Mouse (Mus musculus): ENCODE data around the gene Rcc2. TPM values are rescaled to one million over a fixed set of nuclear protein-coding genes. Genes with fewer than 3 reads are reported as not detected.

The Rcc2 gene
- polyA plus RNA-seq, 2 experiments from 2014 or later = 17.6 to 22.8 TPM

DNA sequence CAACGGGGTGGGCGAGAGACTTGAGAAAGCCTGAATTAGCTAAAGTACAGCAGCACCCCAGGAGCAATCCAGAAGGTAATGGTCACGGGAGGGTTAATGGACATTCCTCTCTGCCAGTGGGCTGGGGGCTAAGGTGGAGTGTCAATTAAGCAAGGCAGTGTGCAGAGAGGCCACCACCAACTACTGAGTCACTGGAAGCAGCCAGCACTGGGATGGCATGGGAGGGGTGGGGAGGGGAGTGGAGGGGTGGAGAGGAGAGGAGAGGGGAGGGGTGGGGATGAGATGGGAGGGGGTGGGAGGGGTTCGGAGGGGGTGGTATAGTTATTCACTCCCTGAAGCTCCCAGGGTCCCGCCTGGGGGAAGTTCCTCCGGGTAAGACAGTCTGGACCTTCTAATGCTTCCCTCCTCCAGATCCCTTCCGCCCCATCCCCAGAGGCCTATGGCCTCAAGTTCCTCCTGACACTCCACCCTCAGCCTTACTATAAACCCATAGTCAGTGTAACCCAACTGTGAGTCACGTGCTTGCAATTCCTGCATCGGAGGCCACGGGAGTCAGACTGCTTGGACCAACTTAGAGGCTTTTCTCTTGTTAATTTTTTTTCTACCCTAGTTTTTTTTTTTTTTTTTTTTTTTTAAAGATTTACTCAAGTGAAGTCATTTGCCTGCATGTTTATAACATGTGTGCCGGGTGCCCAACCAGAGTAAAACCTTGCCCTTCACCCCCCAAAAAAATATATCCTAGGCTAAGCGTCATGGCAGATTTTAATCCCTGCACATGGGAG lies 12.1 kb upstream of the Rcc2 start:
- no peak for ATAC-seq

- no peak for ATAC-seq
Observed at GRCm38 (mm10) chr4:140688826-140689425, 11.4 kb upstream of the Rcc2 start.

DNA sequence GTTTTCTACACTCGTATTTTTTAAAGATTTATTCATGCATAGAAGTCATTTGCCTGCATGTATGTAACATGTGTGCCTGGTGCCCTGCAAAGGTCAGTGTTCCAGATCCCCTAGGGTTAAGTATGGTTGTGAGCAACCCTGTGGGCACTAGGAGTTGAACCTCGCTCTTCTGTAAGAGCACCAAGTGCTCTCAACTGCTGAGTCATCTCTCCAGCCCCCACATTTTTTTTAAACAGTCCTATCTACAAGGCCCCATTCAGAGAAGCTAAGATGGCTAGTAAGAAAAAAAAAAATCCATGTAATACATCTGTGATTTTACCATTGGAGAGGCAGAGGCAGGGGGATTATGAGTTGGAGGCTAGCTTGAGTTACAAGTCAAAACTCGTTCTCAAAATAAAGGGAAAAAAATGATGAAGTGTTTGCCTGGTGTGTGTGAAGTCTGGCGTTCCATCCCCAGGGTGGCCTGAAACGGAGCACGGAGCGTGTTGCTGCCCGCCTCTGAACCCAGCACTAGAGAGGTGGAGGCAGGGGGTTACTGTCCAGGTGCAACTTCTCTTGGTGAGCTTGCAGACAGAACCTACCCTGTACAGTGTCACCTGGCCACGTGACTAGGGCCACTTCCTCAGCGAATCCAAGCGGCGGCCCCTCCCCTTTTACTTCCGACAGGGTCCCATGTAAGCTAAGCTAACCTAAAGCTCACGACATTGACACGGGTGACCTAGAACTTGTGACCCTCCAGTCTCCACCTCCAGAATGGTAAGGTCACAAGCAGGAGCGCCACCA lies 10.3 kb upstream of the Rcc2 start:
- peak; percentile 52 for ATAC-seq

GRCm38 (mm10) chr4:140691481-140691880 lies 8.9 kb upstream of the Rcc2 start:
- ATAC-seq = no peak

DNA sequence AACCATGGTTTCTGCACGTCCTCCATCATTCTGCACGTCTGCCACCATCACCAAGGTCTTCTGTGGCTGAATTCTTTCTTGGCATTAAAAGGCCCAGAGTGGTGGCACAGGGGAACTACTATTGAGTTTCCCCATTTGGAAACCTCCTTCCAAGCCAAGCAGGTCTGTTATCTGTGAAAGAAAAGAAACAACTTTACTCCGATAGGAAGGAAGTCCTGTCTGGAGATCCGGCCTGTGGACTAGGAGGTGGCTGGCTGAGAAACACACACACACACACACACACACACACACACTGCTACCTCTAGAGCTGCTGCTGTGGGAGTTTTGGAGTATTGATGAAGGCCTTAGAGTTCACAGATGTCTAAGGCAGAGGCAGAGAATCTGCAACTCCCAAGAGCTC lies 6.8 kb upstream of the Rcc2 start:
- ATAC-seq = no peak

DNA sequence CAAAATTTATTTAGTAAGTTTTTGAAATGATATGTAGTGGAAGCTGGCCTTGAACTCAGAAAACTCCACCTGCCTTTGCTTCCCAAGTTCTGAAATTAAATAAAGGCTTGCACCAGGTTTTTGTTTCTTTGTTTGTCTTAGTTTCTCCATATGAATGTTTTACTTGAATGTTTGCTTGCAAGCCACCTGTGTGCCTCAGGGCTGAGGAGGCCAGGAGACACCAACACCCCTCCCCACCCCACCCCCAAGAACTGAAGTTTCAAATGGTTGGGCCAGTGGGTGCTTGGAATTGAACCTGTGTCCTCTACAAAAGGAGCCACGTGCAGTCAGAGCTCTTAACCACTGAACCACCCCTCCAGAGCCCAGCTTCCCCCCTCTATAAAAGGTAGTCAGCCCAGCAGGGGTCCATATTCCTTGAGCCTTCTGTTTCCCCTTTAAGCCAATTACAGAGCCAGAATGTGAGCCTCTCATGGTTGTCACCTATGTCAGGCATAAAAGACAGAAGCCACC lies 5.7 kb upstream of the Rcc2 start:
- no peak for ATAC-seq

- no peak for ATAC-seq
Observed at GRCm38 (mm10) chr4:140695146-140695545, 5.2 kb upstream of the Rcc2 start.

GRCm38 (mm10) chr4:140695675-140696585 lies 4.4 kb upstream of the Rcc2 start:
- ATAC-seq = no peak

GRCm38 (mm10) chr4:140699441-140700127 lies 757 bp upstream of the Rcc2 start:
- ATAC-seq = peak; percentile 75

- peak; percentile 50 for ATAC-seq
Observed at GRCm38 (mm10) chr4:140701049-140701715, 841 bp downstream of the Rcc2 start.

DNA sequence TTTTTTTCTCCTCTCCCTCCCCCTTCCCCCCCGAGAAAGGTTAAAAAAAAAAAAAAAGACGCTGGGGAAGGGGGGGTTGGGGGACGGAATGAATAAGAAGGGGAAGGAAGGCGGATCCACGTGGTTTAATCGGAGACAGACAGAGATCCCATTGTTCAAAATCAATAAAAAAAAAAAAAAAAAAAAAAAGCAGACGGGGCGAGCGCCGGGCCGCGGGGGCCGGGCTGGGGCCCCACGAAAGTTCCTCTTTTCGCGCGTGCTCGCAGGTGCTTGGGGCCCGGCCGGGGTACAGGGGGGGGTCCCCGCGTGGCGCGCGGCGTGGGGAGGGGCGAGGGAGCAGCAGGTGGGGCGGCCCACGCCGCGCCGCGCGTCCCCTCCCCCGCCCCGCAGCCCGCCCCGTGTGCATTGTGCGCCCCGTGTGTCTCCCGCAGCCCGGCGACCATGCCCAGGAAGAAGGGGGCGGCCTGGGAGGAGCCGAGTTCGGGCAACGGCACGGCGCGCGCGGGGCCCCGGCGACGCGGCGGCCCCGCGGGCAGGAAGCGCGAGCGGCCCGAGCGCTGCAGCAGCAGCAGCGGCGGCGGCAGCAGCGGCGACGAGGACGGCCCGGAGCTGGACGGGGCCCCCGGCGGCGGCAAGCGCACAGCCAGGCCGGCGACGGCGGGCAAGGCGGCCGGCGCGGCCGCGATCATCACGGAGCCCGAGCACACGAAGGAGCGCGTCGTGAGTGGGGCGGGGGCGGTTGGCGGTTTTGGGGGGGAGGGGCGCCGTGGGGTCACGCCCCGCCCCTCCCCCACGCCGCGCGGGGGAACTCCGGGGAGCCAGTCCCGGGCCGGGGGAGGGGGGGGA lies 1.6 kb downstream of the Rcc2 start:
- peak; percentile 7 for ATAC-seq

DNA sequence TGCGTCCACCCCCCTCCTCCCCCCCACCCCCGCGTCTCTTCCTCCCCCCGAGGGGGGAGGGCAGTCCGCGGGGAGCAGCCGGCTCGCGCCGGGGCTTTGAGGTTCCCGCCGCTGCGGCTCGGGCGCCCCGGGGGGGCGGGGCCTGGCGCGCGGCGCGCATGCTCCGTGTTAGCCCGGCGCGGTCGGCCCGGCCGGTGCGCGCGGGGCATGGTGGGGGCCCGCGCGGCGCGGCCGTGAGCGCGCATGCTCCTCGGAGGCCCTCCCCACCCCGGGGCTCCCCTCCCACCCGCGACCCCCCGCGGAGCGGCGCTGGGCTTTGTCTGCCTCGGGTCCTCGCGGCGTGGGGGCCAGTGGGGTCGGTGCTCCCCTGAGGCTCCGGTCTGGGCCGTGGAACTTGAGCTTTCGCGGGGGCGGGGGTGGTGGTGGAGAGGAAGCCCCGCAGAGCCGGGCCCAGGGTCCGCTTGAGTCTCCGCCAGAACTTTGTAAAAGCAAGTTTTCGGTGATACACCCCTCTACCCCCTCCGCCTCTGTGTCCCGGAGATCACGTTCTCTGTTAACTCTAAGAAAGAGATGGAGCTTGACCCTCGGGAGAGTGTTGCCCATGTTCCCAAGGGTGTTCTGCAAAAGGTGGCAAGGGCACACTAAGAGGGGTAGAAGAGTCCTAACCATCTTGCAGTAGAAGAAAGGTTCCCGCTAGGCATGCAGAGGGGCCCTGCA lies 2.4 kb downstream of the Rcc2 start:
- no peak for ATAC-seq

DNA sequence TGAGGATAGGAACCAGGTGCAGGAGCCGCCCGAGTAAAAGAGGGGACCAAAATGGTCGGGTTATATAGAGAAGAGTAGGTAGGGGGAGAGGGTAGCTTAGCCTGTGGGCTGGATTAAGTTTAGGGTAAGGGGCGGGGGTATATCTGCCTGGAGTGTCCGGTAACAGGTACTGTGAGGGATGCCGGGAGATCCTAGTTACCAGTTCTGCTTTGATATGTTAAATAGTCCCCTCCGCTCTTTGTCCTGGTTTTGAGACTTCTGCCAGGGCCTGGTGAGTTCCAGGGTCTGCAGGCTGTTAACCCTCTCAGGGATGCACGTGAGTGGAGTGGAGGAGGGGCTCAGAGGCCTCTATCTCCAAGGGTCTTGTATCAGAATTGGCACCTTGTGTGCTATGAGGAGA lies 3.3 kb downstream of the Rcc2 start:
- ATAC-seq = no peak

DNA sequence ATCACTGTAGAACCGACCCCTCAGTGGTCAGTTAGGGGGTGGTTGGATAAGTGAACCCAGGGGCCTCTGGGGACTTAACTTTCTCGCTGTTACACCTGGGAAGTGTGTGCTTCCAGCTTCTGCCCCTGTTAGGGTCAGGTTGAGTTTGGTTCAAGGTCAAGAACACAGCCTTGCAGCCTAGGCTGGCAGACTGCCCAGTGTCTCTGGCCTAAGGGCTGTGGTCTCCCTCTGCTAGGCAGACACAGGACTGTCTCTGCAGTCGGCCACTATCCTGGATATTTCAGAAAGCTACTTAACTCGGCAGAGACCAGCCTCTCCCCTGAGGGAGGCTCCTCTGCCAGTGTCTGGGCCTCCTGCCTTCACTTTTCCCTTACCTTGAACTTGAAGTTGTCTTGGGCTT lies 3.8 kb downstream of the Rcc2 start:
- no peak for ATAC-seq

- no peak for ATAC-seq
Observed at GRCm38 (mm10) chr4:140707615-140708014, 7.3 kb downstream of the Rcc2 start.

- no peak for ATAC-seq
Observed at GRCm38 (mm10) chr4:140708297-140708927, 8.1 kb downstream of the Rcc2 start.

- ATAC-seq = no peak
Observed at GRCm38 (mm10) chr4:140709111-140709510, 8.8 kb downstream of the Rcc2 start.

DNA sequence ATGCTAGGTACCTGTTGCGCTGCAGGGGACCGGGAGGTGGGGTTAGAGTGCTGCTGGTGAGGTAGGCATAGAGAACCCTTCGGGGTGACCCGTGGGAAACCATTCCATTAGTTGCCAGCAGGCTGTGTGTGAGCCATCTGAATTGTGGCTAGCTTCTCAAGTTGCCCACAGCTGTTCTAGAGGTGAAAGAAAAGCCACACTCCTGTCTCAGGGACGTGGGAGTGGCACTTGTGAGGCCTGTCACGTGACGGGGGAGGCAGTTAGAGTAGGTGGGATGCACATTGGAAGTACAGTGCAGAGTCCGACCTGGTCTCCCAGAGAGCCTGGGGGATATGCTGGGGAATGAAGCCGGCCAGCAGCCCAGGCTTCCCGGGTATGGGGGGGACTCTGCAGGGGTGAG lies 9.3 kb downstream of the Rcc2 start:
- no peak for ATAC-seq

GRCm38 (mm10) chr4:140710781-140711180 lies 10.4 kb downstream of the Rcc2 start:
- ATAC-seq = no peak

Measured in activated CD4-positive, CD25-positive, alpha-beta regulatory T cell, adult 4 months (primary cell).